Mouse (Mus musculus) limb, embryonic 11.5 days (tissue): ENCODE measurements around the gene Pde1c. TPM values are rescaled to one million over a fixed set of nuclear protein-coding genes. Genes with fewer than 3 reads are reported as not detected.

Source experiments
- ATAC-seq: fragments of 200-750 bp; cut with Nextera tagmentation; 2 replicates; pipeline ENCODE4 v1.8.0; 2017; ENCODE audit warnings: low read depth; ENCODE audit not compliant: insufficient number of reproducible peaks, low FRiP score, low TSS enrichment
- DNase-seq: peaks from one replicate; pipeline ENCODE4 v3.0.0-alpha.2; 2015; ENCODE audit warnings: low spot score
- H3K27ac ChIP-seq: fragments of 300-500 bp; sonication (generic); replicated peaks from 2 replicates; pipeline ENCODE4 v1.5.1; 2014; ENCODE audit warnings: low read depth, mild to moderate bottlenecking, low read length
- H3K27me3 ChIP-seq: fragments of 300-500 bp; sonication (generic); 2 replicates; pipeline ENCODE4 v1.6.1; 2014; ENCODE audit warnings: mild to moderate bottlenecking, low read length, mixed read lengths; ENCODE audit not compliant: control insufficient read depth, insufficient read depth
- H3K36me3 ChIP-seq: fragments of 300-500 bp; sonication (generic); 2 replicates; pipeline ENCODE4 v1.6.1; 2014; ENCODE audit warnings: mild to moderate bottlenecking, low read length, moderate library complexity, mixed read lengths; ENCODE audit not compliant: control insufficient read depth, insufficient read depth
- H3K4me1 ChIP-seq: fragments of 300-500 bp; sonication (generic); 2 replicates; pipeline ENCODE4 v1.6.1; 2014; ENCODE audit warnings: low read length, mixed read lengths; ENCODE audit not compliant: control insufficient read depth, insufficient read depth
- H3K4me2 ChIP-seq: fragments of 300-500 bp; sonication (generic); 2 replicates; pipeline ENCODE4 v1.6.1; 2014; ENCODE audit warnings: low read depth, mild to moderate bottlenecking, moderate library complexity; ENCODE audit not compliant: severe bottlenecking
- H3K4me3 ChIP-seq: fragments of 300-500 bp; sonication (generic); 2 replicates; pipeline ENCODE4 v1.5.1; 2014; ENCODE audit warnings: low read depth, low read length
- H3K9ac ChIP-seq: fragments of 300-500 bp; sonication (generic); 2 replicates; pipeline ENCODE4 v1.6.1; 2014; ENCODE audit warnings: mild to moderate bottlenecking, low read length
- H3K9me3 ChIP-seq: fragments of 300-500 bp; sonication (generic); 2 replicates; pipeline ENCODE4 v1.6.1; 2016; ENCODE audit warnings: low read length; ENCODE audit not compliant: control insufficient read depth
- WGBS: fragments of 180-500 bp; shearing (Covaris S2); extraction: QIAGEN DNeasy Blood & Tissue Kit; methylation state at CpG from one replicate; pipeline ENCODE4 v1.1.7; 2014; 5-methylcytosine and 5-hydroxymethylcytosine counted together
- polyA plus RNA-seq: library from polyadenylated mRNA; unstranded; fragments of >200 nt; fragmentation: Nextera tagmentation; extraction: Ambion mirVana; gene quantifications from 2 replicates; pipeline ENCODE4 v1.2.1, GENCODE M21; 2014

Pde1c gene
- polyA plus RNA-seq, 1 experiment from 2014 or later, result 1.7 TPM

- Histone ChIP-seq H3K4me3 (no peak overlapping the region), H3K27ac (no peak overlapping the region), H3K4me2 (no peak overlapping the region), H3K36me3 (no peaks in the 10 kb centered on the region), H3K27me3 (no peaks in the 10 kb centered on the region), H3K9me3 (no peaks in the 10 kb centered on the region), H3K9ac (no peak overlapping the region), H3K4me1 (no peaks in the 10 kb centered on the region)
- DNase-seq (no peak), ATAC-seq (no peak)
- WGBS, result 89% methylated on average over 4 of the region's 4 CpGs
Measured at GRCm38 (mm10) chr6:56332149-56332548, 236.8 kb downstream of the Pde1c start.

GRCm38 (mm10) chr6:56331432-56331831 lies 237.5 kb downstream of the Pde1c start:
- Histone ChIP-seq H3K4me1 (no peaks in the 10 kb centered on the region), H3K9ac (no peak overlapping the region), H3K4me3 (no peak overlapping the region), H3K36me3 (no peaks in the 10 kb centered on the region), H3K27me3 (no peaks in the 10 kb centered on the region), H3K27ac (no peak overlapping the region), H3K4me2 (no peak overlapping the region), H3K9me3 (no peaks in the 10 kb centered on the region)
- DNase-seq (no peak), ATAC-seq (no peak)
- WGBS, result 91% methylated on average over 6 of the region's 6 CpGs

- DNase-seq (no peak), ATAC-seq (no peak)
- Histone ChIP-seq H3K9me3 (no peaks in the 10 kb centered on the region), H3K4me2 (no peak overlapping the region), H3K27me3 (no peaks in the 10 kb centered on the region), H3K4me3 (no peak overlapping the region), H3K27ac (no peak overlapping the region), H3K36me3 (no peaks in the 10 kb centered on the region), H3K9ac (no peak overlapping the region), H3K4me1 (no peaks in the 10 kb centered on the region)
- 68% methylated on average over 1 of the region's 1 CpGs for WGBS
Measured at GRCm38 (mm10) chr6:56328103-56328502, 240.8 kb downstream of the Pde1c start.

GRCm38 (mm10) chr6:56322799-56323198 lies 246.1 kb downstream of the Pde1c start:
- 10% methylated on average over 3 of the region's 3 CpGs for WGBS
- peak; percentile 24 for DNase-seq
- H3K9me3 ChIP-seq, result no peaks in the 10 kb centered on the region
- no peaks in the 10 kb centered on the region for H3K36me3 ChIP-seq
- H3K4me3 ChIP-seq, result no peak overlapping the region
- no peak overlapping the region for H3K4me2 ChIP-seq
- ATAC-seq, result peak; percentile 57; the same call in 1 of the 2 replicates
- no peaks in the 10 kb centered on the region for H3K27me3 ChIP-seq
- H3K9ac ChIP-seq, result no peak overlapping the region
- no peak overlapping the region for H3K27ac ChIP-seq
- no peaks in the 10 kb centered on the region for H3K4me1 ChIP-seq

- Histone ChIP-seq H3K4me2 (no peak overlapping the region), H3K36me3 (no peaks in the 10 kb centered on the region), H3K27ac (no peak overlapping the region), H3K4me1 (no peaks in the 10 kb centered on the region), H3K27me3 (no peaks in the 10 kb centered on the region), H3K9me3 (no peaks in the 10 kb centered on the region), H3K4me3 (no peak overlapping the region), H3K9ac (no peak overlapping the region)
- ATAC-seq, result no peak
- DNase-seq, result no peak
Measured at GRCm38 (mm10) chr6:56310318-56310717, 258.6 kb downstream of the Pde1c start.

- no peaks in the 10 kb centered on the region for H3K27me3 ChIP-seq
- H3K9me3 ChIP-seq, result no peaks in the 10 kb centered on the region
- no peak overlapping the region for H3K9ac ChIP-seq
- H3K4me1 ChIP-seq, result no peaks in the 10 kb centered on the region
- no peaks in the 10 kb centered on the region for H3K36me3 ChIP-seq
- ATAC-seq (no peak), DNase-seq (no peak)
- H3K4me2 ChIP-seq, result no peak overlapping the region
- no peak overlapping the region for H3K4me3 ChIP-seq
- no peak overlapping the region for H3K27ac ChIP-seq
- 90% methylated on average over 2 of the region's 2 CpGs for WGBS
Measured at GRCm38 (mm10) chr6:56306066-56306465, 262.8 kb downstream of the Pde1c start.

GRCm38 (mm10) chr6:56292176-56292575 lies 276.7 kb downstream of the Pde1c start:
- Histone ChIP-seq H3K4me2 (no peak overlapping the region), H3K9me3 (no peaks in the 10 kb centered on the region), H3K27me3 (no peaks in the 10 kb centered on the region), H3K4me1 (no peaks in the 10 kb centered on the region), H3K27ac (no peak overlapping the region), H3K36me3 (no peaks in the 10 kb centered on the region), H3K9ac (no peak overlapping the region), H3K4me3 (no peak overlapping the region)
- ATAC-seq (no peak), DNase-seq (no peak)
- WGBS, result 77% methylated on average over 1 of the region's 1 CpGs

- Histone ChIP-seq H3K4me1 (no peaks in the 10 kb centered on the region), H3K27ac (no peak overlapping the region), H3K36me3 (no peaks in the 10 kb centered on the region), H3K9ac (no peak overlapping the region), H3K4me3 (no peak overlapping the region), H3K27me3 (no peaks in the 10 kb centered on the region), H3K9me3 (no peaks in the 10 kb centered on the region), H3K4me2 (no peak overlapping the region)
- ATAC-seq (no peak), DNase-seq (no peak)
- 53% methylated on average over 2 of the region's 2 CpGs for WGBS
Measured at GRCm38 (mm10) chr6:56289307-56289706, 279.6 kb downstream of the Pde1c start.

- 84% methylated on average over 4 of the region's 4 CpGs for WGBS
Measured at GRCm38 (mm10) chr6:56284821-56285220, 284.1 kb downstream of the Pde1c start.

More at GRCm38 (mm10) chr6:56284821-56285220, 284.1 kb downstream of the Pde1c start:
- Histone ChIP-seq H3K4me3 (no peak overlapping the region), H3K9me3 (no peaks in the 10 kb centered on the region), H3K27me3 (no peaks in the 10 kb centered on the region), H3K27ac (no peak overlapping the region), H3K4me1 (no peaks in the 10 kb centered on the region), H3K4me2 (no peak overlapping the region), H3K9ac (no peak overlapping the region), H3K36me3 (no peaks in the 10 kb centered on the region)
- ATAC-seq (no peak), DNase-seq (no peak)
